Mouse (Mus musculus) olfactory bulb, adult 2 months (tissue): ENCODE results near the gene Rufy3. TPM values are rescaled to one million over a fixed set of nuclear protein-coding genes. Genes with fewer than 3 reads are reported as not detected.
A peak's percentile ranks its signal among the peaks of the same experiment; 100 is the strongest.
"Not testable (repeated sequence)": the region's sequence is repeated elsewhere in the genome, so short reads cannot be mapped to it uniquely, and the experiment has no call there.

Experiments used
- H3K27ac ChIP-seq: fragments of 200-500 bp; 2 replicates; pipeline ENCODE4 v1.5.1; 2012; ENCODE audit warnings: low read depth, low read length; ENCODE audit not compliant: insufficient read depth
- H3K4me1 ChIP-seq: fragments of 200-500 bp; 2 replicates; pipeline ENCODE4 v1.6.1; 2012; ENCODE audit warnings: low read length; ENCODE audit not compliant: control insufficient read depth, insufficient read depth
- H3K4me3 ChIP-seq: fragments of 200-500 bp; 2 replicates; pipeline ENCODE4 v1.5.1; 2012; ENCODE audit warnings: mild to moderate bottlenecking, low read depth, low read length, moderate library complexity; ENCODE audit not compliant: insufficient read depth
- CTCF ChIP-seq: fragments of 200-500 bp; IDR thresholded peaks from 2 replicates; pipeline ENCODE4 v1.5.1; 2012; ENCODE audit warnings: low read depth, mild to moderate bottlenecking, low read length, moderate library complexity; ENCODE audit not compliant: insufficient read depth
- POLR2A ChIP-seq: fragments of 200-500 bp; IDR thresholded peaks from 2 replicates; pipeline ENCODE4 v1.6.1; 2012; ENCODE audit warnings: mild to moderate bottlenecking, low read depth, low read length, moderate library complexity; ENCODE audit not compliant: insufficient read depth
- WGBS: fragments of 180-500 bp; shearing (Covaris S2); methylation state at CpG from one replicate; pipeline ENCODE4 v1.1.7; 2018; 5-methylcytosine and 5-hydroxymethylcytosine counted together
- polyA plus RNA-seq: library from polyadenylated mRNA; stranded (reverse); fragments of >200 nt; gene quantifications from 2 replicates; pipeline ENCODE4 v1.2.4, GENCODE M21; 2012; ENCODE audit warnings: low replicate concordance; ENCODE audit not compliant: missing spikeins, insufficient read depth, insufficient read length

Rufy3 gene
- polyA plus RNA-seq, result 110 TPM in 1 of 2 replicates, not detected in the other

DNA sequence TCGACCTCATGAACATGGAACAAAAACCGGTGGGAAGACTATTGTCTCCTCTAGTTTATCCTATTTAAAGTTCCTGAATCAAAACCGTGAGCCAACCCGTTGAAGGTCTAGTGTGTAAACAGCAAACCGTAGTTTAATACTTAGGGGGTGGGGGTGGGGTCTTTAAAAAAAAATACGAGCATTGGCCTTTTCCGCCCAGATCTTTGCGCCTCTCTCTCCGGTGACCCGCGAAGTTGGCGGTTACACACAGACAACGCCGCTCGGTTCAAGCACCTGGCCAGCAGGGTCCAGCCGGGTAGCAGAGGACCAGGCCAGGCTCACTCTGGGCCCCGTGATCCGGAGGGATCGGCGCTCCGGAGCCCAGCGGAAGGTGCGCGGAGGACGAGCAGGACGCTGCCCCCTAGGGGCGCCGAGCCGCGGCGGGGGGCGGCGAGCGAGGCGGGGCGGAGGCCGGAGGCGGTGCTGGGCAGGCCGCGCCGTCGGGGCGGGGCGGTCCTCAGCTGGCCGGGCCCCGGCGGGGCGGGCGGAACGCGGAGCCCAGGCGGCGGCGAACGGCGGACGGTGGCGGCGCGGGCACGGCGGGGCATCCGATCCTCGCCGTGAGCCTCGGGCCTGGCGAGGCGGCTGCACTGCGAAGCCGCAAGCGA lies at the start of gene Rufy3:
Rufy3 (plus strand) TSS at position 540 of the 647 bp plus-strand sequence.
- TF ChIP-seq CTCF (peak; percentile 36; the same call in 1 of the 2 replicates), POLR2A (no peak)
- Histone ChIP-seq H3K4me3 (peak within 1 kb of the TSS; percentile 84), H3K27ac (0 out of 2 replicates have a peak within 1 kb of the TSS, but pooled peaks have one; percentile 31), H3K4me1 (peaks cover 4% of the 10 kb centered on the region)
- WGBS, result 3% methylated on average over 69 of the region's 71 CpGs

DNA sequence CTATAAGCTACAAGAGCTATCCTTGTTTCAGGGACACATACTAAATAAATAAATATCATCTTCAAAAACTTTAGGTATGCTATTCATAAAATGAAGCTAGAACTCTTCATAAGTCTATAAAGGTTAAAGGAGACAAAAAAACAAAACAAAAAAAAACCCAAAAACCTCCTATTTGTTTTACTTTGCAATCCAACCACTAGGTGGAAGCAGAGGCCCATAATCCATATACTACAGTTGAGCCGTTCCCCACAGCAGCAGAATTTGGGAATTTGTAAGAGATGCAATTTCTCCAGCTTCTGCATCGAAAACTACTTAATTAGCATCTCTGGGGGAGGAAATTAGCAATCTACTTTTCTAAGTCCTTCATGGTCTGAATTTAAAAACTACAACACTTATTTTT lies 45.6 kb upstream of the Rufy3 start:
- no peak overlapping the region for H3K4me3 ChIP-seq
- 2% methylated on average over 2 of the region's 2 CpGs for WGBS
- no peak for TF ChIP-seq CTCF
- TF ChIP-seq POLR2A, result no peak

DNA sequence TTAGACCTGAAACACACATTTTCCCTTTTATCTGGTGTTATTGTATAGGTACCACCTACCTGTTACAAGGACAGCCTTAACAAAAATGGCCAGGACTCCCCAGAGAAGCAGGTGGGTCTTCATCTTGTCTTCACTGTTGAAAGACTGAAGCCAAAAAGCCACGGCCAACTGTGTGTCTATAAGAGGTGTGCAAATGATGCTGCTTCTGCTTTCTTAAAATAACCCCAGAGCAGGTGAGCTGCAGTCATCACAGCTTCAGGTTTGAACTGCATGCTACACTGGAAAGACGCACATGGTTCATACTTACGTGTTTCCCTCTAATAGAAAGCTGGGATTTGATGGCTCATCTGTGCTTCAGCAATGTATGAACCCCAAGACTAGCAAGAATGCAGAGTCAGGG lies 37.2 kb upstream of the Rufy3 start, which contains the start of gene Jchain:
Jchain (minus strand) TSS at position 235 of the 400 bp plus-strand sequence.
- Histone ChIP-seq H3K27ac (no peak within 1 kb of the TSS), H3K4me3 (no peak within 1 kb of the TSS), H3K4me1 (no peaks in the 10 kb centered on the region)
- WGBS, result 93% methylated on average over 3 of the region's 3 CpGs
- no peak for TF ChIP-seq CTCF
- TF ChIP-seq POLR2A, result no peak

More for the DNA sequence above, 45.6 kb upstream of the Rufy3 start:
- Histone ChIP-seq H3K4me1 (no peaks in the 10 kb centered on the region), H3K27ac (no peak overlapping the region)

DNA sequence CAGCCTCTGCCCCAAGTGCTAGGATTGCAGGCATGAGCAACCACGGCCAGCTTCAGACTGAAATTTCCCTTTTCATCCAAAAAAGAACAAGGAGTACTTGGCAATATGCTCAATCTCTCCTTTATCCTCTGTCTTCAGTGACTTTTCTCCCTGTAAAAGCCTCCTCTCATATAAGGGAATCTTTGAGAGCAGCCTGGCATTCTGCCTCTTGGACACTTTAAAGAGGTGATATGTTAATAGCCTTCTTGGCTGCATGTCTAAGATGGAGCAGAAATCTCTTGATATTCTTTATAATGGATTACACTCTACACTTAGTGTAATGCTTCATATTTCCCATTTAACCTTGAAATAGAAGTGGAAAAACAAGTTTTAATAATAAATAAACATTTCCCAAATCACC lies 33.9 kb upstream of the Rufy3 start:
- H3K4me3 ChIP-seq, result no peak overlapping the region
- H3K4me1 ChIP-seq, result no peaks in the 10 kb centered on the region
- TF ChIP-seq POLR2A, result no peak
- TF ChIP-seq CTCF, result no peak
- WGBS, result 33% methylated on average over 1 of the region's 1 CpGs
- no peak overlapping the region for H3K27ac ChIP-seq

DNA sequence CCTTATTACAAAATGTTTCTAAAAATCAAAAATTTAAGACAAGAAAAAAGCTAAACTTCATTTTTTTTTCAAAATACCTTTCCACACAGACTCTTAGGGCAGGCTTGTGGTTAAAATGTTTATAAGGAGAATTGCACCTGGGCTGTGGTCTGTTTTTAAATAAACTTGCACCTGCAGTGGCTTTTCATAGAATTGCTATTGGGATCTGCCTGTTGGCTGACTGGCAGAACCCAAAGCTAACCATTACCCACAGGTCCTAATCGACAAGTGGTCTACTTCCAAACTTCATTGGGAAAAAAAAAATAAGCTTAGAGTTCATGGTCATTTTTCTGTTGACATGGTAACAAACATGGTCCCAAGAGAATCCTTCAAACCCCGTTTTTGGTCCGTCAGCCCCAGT lies 30.1 kb upstream of the Rufy3 start:
- 73% methylated on average over 3 of the region's 3 CpGs for WGBS
- no peak for TF ChIP-seq CTCF
- TF ChIP-seq POLR2A, result no peak

DNA sequence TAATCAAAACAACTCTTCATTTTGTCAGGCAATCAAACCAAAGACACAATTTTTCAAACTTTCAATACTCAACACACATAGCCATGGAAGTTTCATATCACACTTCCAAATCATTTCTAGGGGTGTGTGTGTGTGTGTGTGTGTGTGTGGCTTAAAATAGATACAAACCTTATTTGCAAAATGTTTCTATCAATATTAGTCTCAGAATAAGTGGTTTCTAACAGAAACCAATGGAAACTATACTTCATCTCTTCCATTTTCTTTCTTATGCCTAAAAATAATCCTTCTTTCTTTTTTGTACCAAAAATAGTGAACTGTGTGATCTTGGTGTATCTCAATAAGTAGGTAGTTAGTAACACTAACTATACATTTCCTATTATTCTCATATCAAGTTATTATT lies 24.0 kb upstream of the Rufy3 start:
- Histone ChIP-seq H3K27ac (no peak overlapping the region), H3K4me1 (no peaks in the 10 kb centered on the region), H3K4me3 (no peak overlapping the region)
- TF ChIP-seq CTCF, result no peak
- no peak for TF ChIP-seq POLR2A

More for the DNA sequence above, 30.1 kb upstream of the Rufy3 start:
- H3K27ac ChIP-seq, result no peak overlapping the region
- H3K4me3 ChIP-seq, result no peak overlapping the region
- H3K4me1 ChIP-seq, result no peaks in the 10 kb centered on the region

DNA sequence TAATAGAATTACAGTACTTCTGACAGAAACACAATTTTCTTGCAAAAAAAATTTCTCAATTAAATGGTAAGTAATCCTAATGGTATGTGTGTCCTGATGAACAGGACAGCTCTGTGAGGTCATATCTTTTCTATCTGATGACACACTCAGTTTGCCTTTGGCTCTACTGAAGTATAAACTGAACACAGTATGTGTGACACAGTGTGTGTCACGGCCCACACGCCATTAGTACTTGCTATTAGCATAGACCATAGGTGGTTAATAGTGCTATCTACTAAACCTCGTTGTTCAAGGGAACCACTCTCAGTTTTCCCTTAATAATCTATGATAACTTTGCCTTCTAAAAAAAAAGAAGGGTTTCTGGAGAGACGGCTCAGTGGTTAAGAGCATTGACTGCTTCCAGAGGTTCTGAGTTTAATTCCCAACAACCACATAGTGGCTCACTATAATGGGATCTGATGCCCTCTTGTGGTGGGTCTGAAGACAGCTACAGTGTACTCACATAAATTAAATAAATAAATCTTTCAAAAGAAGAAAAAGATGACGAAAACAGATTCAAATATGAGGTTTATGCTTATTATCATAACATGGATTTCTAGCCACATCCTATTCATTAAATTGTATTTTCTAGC lies 22.1 kb upstream of the Rufy3 start:
- WGBS, result 52% methylated on average over 5 of the region's 5 CpGs
- H3K4me1 ChIP-seq, result no peaks in the 10 kb centered on the region
- no peak overlapping the region for H3K27ac ChIP-seq
- TF ChIP-seq CTCF (no peak), POLR2A (no peak)
- no peak overlapping the region for H3K4me3 ChIP-seq

DNA sequence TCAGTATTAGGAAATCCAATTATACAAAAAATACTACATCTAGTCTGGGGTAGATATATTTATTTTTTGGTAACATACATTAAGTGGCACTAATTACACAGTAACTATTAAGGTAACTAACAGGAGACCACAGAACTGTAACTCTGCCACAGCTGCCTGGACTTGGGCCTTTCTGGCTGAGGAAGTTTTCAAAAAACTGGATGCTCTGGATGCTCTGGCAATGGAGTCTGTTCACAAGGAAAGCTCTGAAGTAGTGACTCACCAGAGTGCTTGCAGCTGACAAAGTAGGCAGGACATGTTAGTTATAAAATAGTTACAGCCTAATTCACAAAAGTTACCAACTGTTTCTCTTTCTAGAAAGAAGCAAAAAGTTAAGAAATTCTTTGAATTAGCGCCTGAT lies 20.4 kb upstream of the Rufy3 start:
- not testable (repeated sequence) for H3K4me3 ChIP-seq, H3K27ac ChIP-seq, H3K4me1 ChIP-seq
- WGBS, result 85% methylated on average over 1 of the region's 1 CpGs

DNA sequence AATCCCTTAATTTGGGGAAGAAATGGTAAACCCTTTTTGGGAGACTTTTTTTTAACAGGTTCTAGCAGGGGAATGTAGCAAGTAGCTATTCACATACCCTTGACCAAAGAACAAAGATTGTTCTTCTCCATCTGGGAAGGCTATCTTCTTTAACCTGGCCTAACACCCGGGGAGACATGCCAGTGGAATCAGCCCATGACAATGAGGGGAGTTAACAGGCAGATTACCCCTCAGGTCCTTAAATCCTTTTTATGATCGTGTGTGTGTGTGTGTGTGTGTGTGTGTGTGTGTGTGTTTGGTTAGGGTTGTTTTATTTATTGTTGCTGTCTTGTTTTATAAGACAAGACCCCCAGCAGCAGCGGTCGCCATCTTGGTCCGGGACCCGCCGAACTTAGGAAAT lies 19.3 kb upstream of the Rufy3 start:
- WGBS, result 89% methylated on average over 7 of the region's 7 CpGs
- TF ChIP-seq POLR2A (no peak), CTCF (no peak)
- Histone ChIP-seq H3K27ac (no peak overlapping the region), H3K4me1 (no peaks in the 10 kb centered on the region), H3K4me3 (no peak overlapping the region)
